Mouse (Mus musculus): Measurements from ENCODE around the gene Gm10330.
"Not testable (repeated sequence)": the region's sequence is repeated elsewhere in the genome, so short reads cannot be mapped to it uniquely, and the experiment has no call there.

Gene Gm10330

GRCm38 (mm10) chr12:23780165-23780564 is at the start of gene Gm10330:
TSS of gene Gm10330 (minus strand) at chr12:23780265.
- DNase-seq, result not testable (repeated sequence)

GRCm38 (mm10) chr12:23800776-23801175 is 20.7 kb upstream of the Gm10330 start:
- not testable (repeated sequence) for DNase-seq

GRCm38 (mm10) chr12:23800366-23800765 is 20.3 kb upstream of the Gm10330 start:
- peak; percentile 2 to 34 for DNase-seq

All from kidney, postnatal 25 days (tissue).